Mouse (Mus musculus) ES-Bruce4 (cell line): Measurements from ENCODE around the gene Acsl1. TPM values are rescaled to one million over a fixed set of nuclear protein-coding genes. Genes with fewer than 3 reads are reported as not detected.

Experiments
- H3K27ac ChIP-seq: 2 replicates; pipeline ENCODE4 v1.5.1; 2012; ENCODE audit warnings: low read length, inconsistent platforms; ENCODE audit not compliant: insufficient read depth
- H3K27me3 ChIP-seq: 2 replicates; pipeline ENCODE4 v1.6.1; 2012; ENCODE audit warnings: mild to moderate bottlenecking, low read length, inconsistent platforms; ENCODE audit not compliant: control insufficient read depth, poor library complexity, insufficient read depth, severe bottlenecking
- H3K36me3 ChIP-seq: 2 replicates; pipeline ENCODE4 v1.6.1; 2012; ENCODE audit warnings: inconsistent platforms, mild to moderate bottlenecking, low read length, moderate library complexity; ENCODE audit not compliant: control insufficient read depth, poor library complexity, insufficient read depth, severe bottlenecking
- H3K4me1 ChIP-seq: one replicate; pipeline ENCODE4 v1.8.1; 2011; ENCODE audit warnings: low read length; ENCODE audit not compliant: control insufficient read depth, insufficient read depth
- H3K4me3 ChIP-seq: 2 replicates; pipeline ENCODE4 v1.5.1; 2011; ENCODE audit warnings: low read depth, mild to moderate bottlenecking, low read length
- H3K9ac ChIP-seq: 2 replicates; pipeline ENCODE4 v1.6.1; 2012; ENCODE audit warnings: low read depth, mild to moderate bottlenecking, inconsistent platforms; ENCODE audit not compliant: poor library complexity, severe bottlenecking
- H3K9me3 ChIP-seq: replicated peaks from 2 replicates; pipeline ENCODE4 v1.6.1; 2012; ENCODE audit warnings: mild to moderate bottlenecking, low read length, inconsistent platforms; ENCODE audit not compliant: control insufficient read depth, poor library complexity, insufficient read depth, severe bottlenecking
- CTCF ChIP-seq: IDR thresholded peaks from one replicate; pipeline ENCODE4 v1.8.1; 2011; ENCODE audit warnings: low read depth, low read length
- EP300 ChIP-seq: IDR thresholded peaks from 2 replicates; pipeline ENCODE4 v1.6.1; 2011; ENCODE audit warnings: low read depth, low read length; ENCODE audit not compliant: insufficient read depth
- POLR2A ChIP-seq: IDR thresholded peaks from one replicate; pipeline ENCODE4 v1.8.1; 2011; ENCODE audit warnings: low read length; ENCODE audit not compliant: insufficient read depth
- polyA plus RNA-seq: library from polyadenylated mRNA; stranded (reverse); fragments of >200 nt; gene quantifications from 2 replicates; pipeline ENCODE4 v1.2.4, GENCODE M21; 2011; ENCODE audit warnings: low read depth; ENCODE audit not compliant: missing spikeins, insufficient read depth, insufficient read length

Acsl1 gene
- 17.4 and 18.8 TPM in 2 replicates for polyA plus RNA-seq

DNA sequence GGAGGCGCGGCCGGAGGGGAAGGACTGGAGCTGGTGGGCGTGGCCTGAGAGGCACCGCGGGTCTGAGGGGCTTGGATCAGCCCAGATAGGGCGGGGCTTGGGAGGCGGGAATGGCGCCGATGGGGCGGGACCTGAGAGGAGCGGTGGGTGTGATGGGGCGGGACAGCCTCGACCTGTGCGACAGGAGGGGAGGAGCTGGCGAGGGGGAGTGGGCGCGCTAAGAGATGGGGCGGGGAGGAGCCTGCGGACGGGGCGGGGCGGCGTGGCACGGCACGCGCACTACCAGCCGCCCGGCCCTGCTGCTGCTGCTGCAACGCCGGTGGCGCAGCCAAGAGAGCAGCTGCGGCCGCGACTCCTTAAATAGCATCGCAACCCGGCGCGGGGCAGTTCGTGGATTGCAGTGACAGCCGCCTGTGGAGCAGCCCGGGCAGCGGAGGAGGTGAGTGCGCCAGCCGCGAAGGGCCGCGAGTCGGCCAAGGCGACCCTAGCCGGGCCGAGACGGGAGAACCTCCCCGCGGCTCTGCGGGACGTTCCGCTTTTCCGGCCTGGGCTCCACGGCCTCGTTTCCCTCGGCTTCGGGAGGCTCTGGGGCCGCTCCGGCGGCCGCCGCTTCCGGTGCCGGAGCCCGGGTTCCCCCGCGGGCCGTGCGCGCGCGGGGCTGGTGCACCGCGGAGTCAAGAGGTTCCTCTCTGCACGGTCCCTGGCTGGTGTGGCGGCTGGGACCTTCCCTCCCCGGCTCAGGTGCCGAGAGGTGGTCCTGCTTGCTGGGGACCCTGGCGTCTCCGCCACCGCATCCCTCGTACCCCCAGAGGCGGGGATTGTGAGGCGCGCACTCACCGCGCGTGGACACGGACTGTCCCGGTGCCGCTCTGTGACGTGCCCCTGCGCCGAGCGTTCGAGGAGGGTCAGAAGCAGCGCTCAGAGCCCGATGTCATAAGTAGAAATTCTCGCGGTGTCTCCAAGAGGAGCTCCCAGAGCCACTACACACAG is at the start of gene Acsl1:
Acsl1 (plus strand) TSS at position 246 of the 990 bp plus-strand sequence.
- H3K9ac ChIP-seq, result peak within 1 kb of the TSS; percentile 89
- no peak for TF ChIP-seq CTCF
- no peak for TF ChIP-seq EP300
- TF ChIP-seq POLR2A, result peak; percentile 43
- no peaks in the 10 kb centered on the region for H3K36me3 ChIP-seq
- no peak within 1 kb of the TSS for H3K27ac ChIP-seq
- H3K27me3 ChIP-seq, result no peaks in the 10 kb centered on the region
- H3K9me3 ChIP-seq, result no peaks in the 10 kb centered on the region
- H3K4me1 ChIP-seq, result no peaks in the 10 kb centered on the region
- H3K4me3 ChIP-seq, result peak within 1 kb of the TSS; percentile 97

- Histone ChIP-seq H3K27me3 (peaks cover 1% of the 10 kb centered on the region), H3K4me3 (no peak overlapping the region), H3K27ac (no peak overlapping the region), H3K9ac (no peak overlapping the region), H3K9me3 (no peaks in the 10 kb centered on the region), H3K36me3 (no peaks in the 10 kb centered on the region), H3K4me1 (no peaks in the 10 kb centered on the region)
- TF ChIP-seq CTCF (no peak), POLR2A (no peak), EP300 (no peak)
These were observed 49.3 kb upstream of the Acsl1 start for GRCm38 (mm10) chr8:46421515-46421914.

DNA sequence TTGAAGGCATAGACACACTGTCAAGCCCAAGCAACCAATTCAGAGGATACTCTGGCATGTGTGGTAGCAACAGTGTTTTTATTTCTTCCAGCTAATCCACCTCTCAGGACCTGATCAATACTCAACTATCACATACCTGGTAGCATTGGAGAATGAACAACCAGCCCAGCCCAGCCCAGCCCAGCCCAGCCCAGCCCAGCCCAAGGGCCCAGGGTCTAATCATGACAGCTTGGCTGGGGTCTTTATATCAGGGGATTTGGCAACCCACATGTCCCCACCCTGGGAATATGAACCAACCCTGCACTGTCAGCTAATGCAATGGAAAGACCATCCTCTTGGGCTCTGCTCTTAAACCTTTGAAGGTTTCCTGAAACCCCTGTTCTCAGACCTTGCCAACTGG is 42.9 kb upstream of the Acsl1 start:
- Histone ChIP-seq H3K27ac (no peak overlapping the region), H3K4me3 (no peak overlapping the region), H3K4me1 (no peaks in the 10 kb centered on the region), H3K9ac (no peak overlapping the region), H3K27me3 (no peaks in the 10 kb centered on the region; the same call in 1 of the 2 replicates), H3K9me3 (no peaks in the 10 kb centered on the region), H3K36me3 (no peaks in the 10 kb centered on the region)
- TF ChIP-seq EP300, result no peak
- no peak for TF ChIP-seq POLR2A
- no peak for TF ChIP-seq CTCF

- Histone ChIP-seq H3K36me3 (no peaks in the 10 kb centered on the region), H3K27ac (no peak overlapping the region), H3K4me3 (no peak overlapping the region), H3K9ac (no peak overlapping the region), H3K4me1 (no peaks in the 10 kb centered on the region), H3K9me3 (no peaks in the 10 kb centered on the region), H3K27me3 (no peaks in the 10 kb centered on the region)
- TF ChIP-seq POLR2A (no peak), CTCF (no peak), EP300 (no peak)
These were observed 41.0 kb upstream of the Acsl1 start for GRCm38 (mm10) chr8:46429871-46430270.

GRCm38 (mm10) chr8:46431921-46432320 is 38.9 kb upstream of the Acsl1 start:
- Histone ChIP-seq H3K36me3 (no peaks in the 10 kb centered on the region), H3K9ac (no peak overlapping the region), H3K27me3 (no peaks in the 10 kb centered on the region), H3K4me1 (no peaks in the 10 kb centered on the region), H3K27ac (no peak overlapping the region), H3K4me3 (no peak overlapping the region), H3K9me3 (no peaks in the 10 kb centered on the region)
- TF ChIP-seq POLR2A (no peak), EP300 (no peak), CTCF (no peak)

- Histone ChIP-seq H3K9ac (no peak overlapping the region), H3K9me3 (no peaks in the 10 kb centered on the region), H3K36me3 (no peaks in the 10 kb centered on the region), H3K27me3 (no peaks in the 10 kb centered on the region), H3K4me1 (no peaks in the 10 kb centered on the region), H3K4me3 (no peak overlapping the region), H3K27ac (no peak overlapping the region)
- TF ChIP-seq POLR2A (no peak), EP300 (no peak), CTCF (no peak)
These were observed 38.3 kb upstream of the Acsl1 start for GRCm38 (mm10) chr8:46432581-46432980.
